ENCODE assay signal across 9 mouse cellular contexts in the genomic region with DNA sequence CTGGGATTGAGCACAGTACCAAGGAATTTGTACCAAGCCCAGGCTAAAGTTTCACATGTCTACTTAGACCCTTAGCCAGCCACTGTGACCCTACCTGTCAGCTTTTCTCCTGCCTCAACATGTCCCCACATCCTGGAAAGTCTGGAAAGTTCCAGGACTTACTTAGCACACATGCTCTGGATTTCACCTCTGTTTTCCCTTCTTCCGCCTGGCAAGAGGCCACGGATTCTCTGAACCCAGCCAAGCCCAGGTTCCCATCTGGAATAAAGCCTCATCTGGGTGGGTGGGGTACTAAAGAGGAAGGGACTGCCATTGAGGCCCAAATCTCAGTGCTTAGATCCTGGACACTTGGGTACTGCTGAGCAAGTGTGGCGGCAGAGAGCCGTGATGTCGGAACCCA. TPM values are rescaled to one million over a fixed set of nuclear protein-coding genes. Genes with fewer than 3 reads are reported as not detected.
DNase-seq lines count a peak whose midpoint lies in the region; ATAC-seq and TF ChIP-seq lines count a peak whose summit lies in the region.
"Had no signal": no experiment of that assay in that cellular context is flagged by ENCODE, and none has a peak within 500 bp of the region (broad histone marks: within the 10 kb centered on the region; RNA-seq: fewer than 3 reads in every experiment).

No protein-coding gene starts in this region.

- TF ChIP-seq EP300 in heart, adult 2 months (IDR thresholded peaks at IDR 0.05; ENCODE audit: insufficient read depth, low read depth, low read length): no peak; the same call in 1 of the 2 replicates

- peak overlapping the region; percentile 88 for H3K4me2 ChIP-seq in midbrain, embryonic 16.5 days (ENCODE audit: low read length)

- H3K27me3 ChIP-seq in heart, adult 2 months (ENCODE audit: control insufficient read depth, insufficient read depth, low read length): no peaks in the 10 kb centered on the region
- no peaks in the 10 kb centered on the region for H3K27me3 ChIP-seq in kidney, adult 2 months (replicated peaks; ENCODE audit: control insufficient read depth, insufficient read depth, low read length)
- no peaks in the 10 kb centered on the region for H3K27me3 ChIP-seq in midbrain, embryonic 16.5 days (ENCODE audit: control insufficient read depth, insufficient read depth, low read depth, low read length)

- H3K9ac ChIP-seq in heart, adult 2 months (ENCODE audit: low read depth, low read length): peak overlapping the region; percentile 75
- peak overlapping the region; percentile 95; the same call in 1 of the 2 replicates for H3K9ac ChIP-seq in midbrain, embryonic 16.5 days (ENCODE audit: low read depth, low read length)

- 51% methylated on average over 5 of the region's 5 CpGs for WGBS in heart, adult 2 months
- WGBS in kidney, adult 2 months: 39% methylated on average over 5 of the region's 5 CpGs
- 74% methylated on average over 5 of the region's 5 CpGs for WGBS in midbrain, embryonic 16.5 days

- no peak for TF ChIP-seq POLR2A in heart, adult 2 months (IDR thresholded peaks at IDR 0.05; ENCODE audit: insufficient read depth, low read depth, low read length)
- TF ChIP-seq POLR2A in kidney, adult 2 months (IDR thresholded peaks at IDR 0.05; ENCODE audit: low read depth, low read length): no peak

- no peaks in the 10 kb centered on the region for H3K36me3 ChIP-seq in heart, adult 2 months (ENCODE audit: control insufficient read depth, insufficient read depth, low read length)
- H3K36me3 ChIP-seq in kidney, adult 2 months (ENCODE audit: control insufficient read depth, insufficient read depth, low read length): no peaks in the 10 kb centered on the region
- no peaks in the 10 kb centered on the region for H3K36me3 ChIP-seq in midbrain, embryonic 16.5 days (ENCODE audit: control insufficient read depth, insufficient read depth, low read length)

- peaks cover 25% of the 10 kb centered on the region for H3K4me1 ChIP-seq in heart, adult 2 months (ENCODE audit: control insufficient read depth, insufficient read depth, low read length)
- H3K4me1 ChIP-seq in kidney, adult 2 months (ENCODE audit: control insufficient read depth, insufficient read depth, low read length): peaks cover 48% of the 10 kb centered on the region
- peaks cover 40% of the 10 kb centered on the region for H3K4me1 ChIP-seq in midbrain, embryonic 16.5 days (ENCODE audit: control insufficient read depth, insufficient read depth, low read length)

- intact Hi-C loops in left cerebral cortex, adult 2 months (cut with DNase I): no loop called here
- intact Hi-C loops in heart, adult 2 months (cut with DNase I): loop anchor here (1.0 to 2.0 kb wide), 2 partner anchors 23 to 28 kb away; no protein-coding TSS in a partner anchor

- no peaks in the 10 kb centered on the region for H3K9me3 ChIP-seq in midbrain, embryonic 16.5 days (replicated peaks; ENCODE audit: control insufficient read depth, low read length, poor library complexity, severe bottlenecking)
- H3K9me3 ChIP-seq: G1E had no signal

- peak overlapping the region; percentile 97; the same call in 1 of the 2 replicates for H3K27ac ChIP-seq in left cerebral cortex, adult 2 months
- peak overlapping the region; percentile 92 for H3K27ac ChIP-seq in heart, adult 2 months
- H3K27ac ChIP-seq in kidney, adult 2 months (ENCODE audit: insufficient read depth, low read depth, low read length): peak overlapping the region; percentile 97; the same call in 1 of the 2 replicates
- no peak overlapping the region for H3K27ac ChIP-seq in midbrain, embryonic 16.5 days (ENCODE audit: low read length)

- no peak for DNase-seq in left cerebral cortex, adult 2 months (ENCODE audit: extremely low spot score in 1 of 2, low spot score in 2 of 2)
- no peak for DNase-seq in left cerebral cortex, adult 9 months (ENCODE audit: low spot score in 2 of 2)
- peak; percentile 62 to 68 for DNase-seq in heart, adult 2 months
- peak; percentile 65 for DNase-seq in kidney, adult 2 months
- DNase-seq in T-cell, adult 2 months (ENCODE audit: low spot score): no peak
- DNase-seq in testis, postnatal 10 days (ENCODE audit: low spot score): no peak
- DNase-seq in right cerebral cortex, postnatal 10 days (ENCODE audit: low spot score in 2 of 2): no peak

- no peak for ATAC-seq in midbrain, embryonic 16.5 days

- H3K79me2 ChIP-seq in heart, adult 2 months (replicated peaks; ENCODE audit: control insufficient read depth, insufficient read depth, low read length): peaks cover 4% of the 10 kb centered on the region

- H3K4me3 ChIP-seq in left cerebral cortex, adult 2 months: peak overlapping the region; percentile 94
- H3K4me3 ChIP-seq in heart, adult 2 months: peak overlapping the region; percentile 93
- H3K4me3 ChIP-seq in kidney, adult 2 months (ENCODE audit: insufficient read depth, low read depth, low read length): peak overlapping the region; percentile 74; the same call in 1 of the 2 replicates
- H3K4me3 ChIP-seq in midbrain, embryonic 16.5 days (ENCODE audit: low read depth, low read length): peak overlapping the region; percentile 83

- no peak for TF ChIP-seq CTCF in left cerebral cortex, adult 2 months (IDR thresholded peaks at IDR 0.05)
- no peak for TF ChIP-seq CTCF in heart, adult 2 months (IDR thresholded peaks at IDR 0.05)
- no peak for TF ChIP-seq CTCF in kidney, adult 2 months (conservative IDR thresholded peaks at IDR 0.05; ENCODE audit: insufficient read depth, insufficient read length, low read depth, low read length)

RNA-seq across cellular contexts. Expression of a gene that starts 2.8 kb away (rescaled TPM):
- total RNA-seq in left cerebral cortex, adult 2 months (2021): 10 to 100 TPM; 61.1 to 64.8 TPM
- 1 to 10 TPM; 7.0 to 7.1 TPM for total RNA-seq in heart, adult 2 months (2021)
- polyA plus RNA-seq in heart, adult 2 months (2012; rRNA removed): 9.2 and 10.6 TPM in 2 replicates
- 39.0 and 40.2 TPM in 2 replicates for polyA plus RNA-seq in kidney, adult 2 months (2012; rRNA removed)
- 5.0 and 5.9 TPM in 2 replicates for polyA plus RNA-seq in midbrain, embryonic 16.5 days (2015; fragmentation: Nextera tagmentation; extraction: Ambion mirVana)

RNA-seq across cellular contexts. Expression of a gene that starts 32.7 kb away (rescaled TPM):
- 10 to 100 TPM; 79.4 to 82.6 TPM for total RNA-seq in left cerebral cortex, adult 2 months (2021)
- total RNA-seq in heart, adult 2 months (2021): 10 to 100 TPM; 17.4 to 18.0 TPM
- 65.3 and 69.2 TPM in 2 replicates for polyA plus RNA-seq in heart, adult 2 months (2012; rRNA removed)
- polyA plus RNA-seq in kidney, adult 2 months (2012; rRNA removed): 120 and 138 TPM in 2 replicates
- 136 TPM in 2 replicates for polyA plus RNA-seq in midbrain, embryonic 16.5 days (2015; fragmentation: Nextera tagmentation; extraction: Ambion mirVana)

RNA-seq across cellular contexts. Expression of a gene that starts 36.7 kb away (rescaled TPM):
- total RNA-seq in left cerebral cortex, adult 2 months (2021): 10 to 100 TPM; 10.1 to 14.1 TPM
- total RNA-seq in heart, adult 2 months (2021): not detected
- 0.25 TPM in 1 of 2 replicates, not detected in the other for polyA plus RNA-seq in heart, adult 2 months (2012; rRNA removed)
- polyA plus RNA-seq in kidney, adult 2 months (2012; rRNA removed): 0.14 TPM in 1 of 2 replicates, not detected in the other
- polyA plus RNA-seq in midbrain, embryonic 16.5 days (2015; fragmentation: Nextera tagmentation; extraction: Ambion mirVana): 14.5 and 17.1 TPM in 2 replicates

RNA-seq across cellular contexts. Expression of a gene that starts 37.5 kb away (rescaled TPM):
- 1 to 10 TPM in 1 of 2 experiments, under 1 TPM in 1; 0.75 to 1.1 TPM for total RNA-seq in left cerebral cortex, adult 2 months (2021)
- total RNA-seq in heart, adult 2 months (2021): not detected
- polyA plus RNA-seq in heart, adult 2 months (2012; rRNA removed): not detected in 2 replicates
- polyA plus RNA-seq in kidney, adult 2 months (2012; rRNA removed): not detected in 2 replicates
- polyA plus RNA-seq in midbrain, embryonic 16.5 days (2015; fragmentation: Nextera tagmentation; extraction: Ambion mirVana): 0.52 and 1.1 TPM in 2 replicates
- polyA plus RNA-seq: G1E had no signal

RNA-seq across cellular contexts. Expression of a gene that starts 49.0 kb away (rescaled TPM):
- total RNA-seq in left cerebral cortex, adult 2 months (2021): 10 to 100 TPM; 37.2 to 38.0 TPM
- 10 to 100 TPM; 16.2 to 17.8 TPM for total RNA-seq in heart, adult 2 months (2021)
- 25.2 and 28.6 TPM in 2 replicates for polyA plus RNA-seq in heart, adult 2 months (2012; rRNA removed)
- polyA plus RNA-seq in kidney, adult 2 months (2012; rRNA removed): 7.0 and 7.2 TPM in 2 replicates
- polyA plus RNA-seq in midbrain, embryonic 16.5 days (2015; fragmentation: Nextera tagmentation; extraction: Ambion mirVana): 33.4 and 39.0 TPM in 2 replicates

Comparison
In these comparisons a context has a peak if more than half of its experiments do, and no peak if none do; other contexts are left out.
1. DNase-seq: peak in heart, adult 2 months (2 of 2) and kidney, adult 2 months (single experiment); none in left cerebral cortex, adult 2 months (0 of 2), left cerebral cortex, adult 9 months (0 of 2), T-cell, adult 2 months (single experiment), testis, postnatal 10 days (single experiment) and right cerebral cortex, postnatal 10 days (0 of 2).
2. RNA of a gene that starts 36.7 kb away (polyA plus RNA-seq): 14.5 to 17.1 TPM in midbrain, embryonic 16.5 days; 0.25 TPM in heart, adult 2 months and 0.14 TPM in kidney, adult 2 months; every median in the first group is over 10 times any median in the second.
3. Peak in every context shown above with its lines, with median percentiles within 50 percentile points of each other: H3K4me3 ChIP-seq.